Mouse (Mus musculus) c-Kit-negative CD71-positive TER-119-positive erythroid progenitor cells, embryonic 14.5 days (primary cell): Measurements from ENCODE around the gene Smyd3.

Experiments used
- DNase-seq: peaks from one replicate; pipeline ENCODE4 v3.0.0-alpha.2; 2013; ENCODE audit warnings: low read depth, low spot score

Gene Smyd3

DNA sequence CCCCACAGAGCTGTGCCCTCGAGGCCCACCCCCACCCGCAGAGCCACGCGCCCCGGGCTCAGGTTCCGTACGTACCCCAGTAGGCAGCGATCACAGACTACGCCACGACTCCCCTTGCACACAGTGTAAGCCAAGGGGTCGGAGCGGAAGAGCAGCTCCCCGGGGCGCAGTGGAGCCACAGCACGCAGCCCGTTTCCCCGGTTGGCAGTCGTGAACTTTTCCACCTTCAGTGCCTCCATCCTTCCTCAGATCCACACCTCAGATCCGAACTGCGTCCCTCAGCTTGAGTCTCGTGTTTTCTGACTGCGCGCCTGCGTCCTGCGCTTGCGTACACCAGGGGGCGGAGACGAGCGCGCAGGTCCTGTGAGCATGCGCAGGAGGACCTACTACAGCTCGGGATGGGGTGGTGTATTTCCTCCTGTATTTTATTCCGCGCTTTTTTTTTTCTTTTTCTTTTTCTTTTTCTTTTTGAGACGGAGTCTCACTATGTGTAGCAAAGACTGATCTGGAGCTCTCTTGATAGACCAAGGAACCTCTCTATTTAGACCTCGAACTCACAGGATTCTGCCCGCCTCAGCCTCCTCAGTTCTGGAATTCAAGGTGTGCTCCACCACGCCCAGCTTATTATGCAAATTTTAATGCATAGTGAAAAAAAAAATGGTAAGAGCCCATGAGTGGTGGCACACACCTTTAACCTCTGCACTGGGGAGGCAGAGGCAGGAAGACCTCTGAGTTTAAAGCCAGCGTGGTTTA lies at the start of gene Smyd3:
Gene Smyd3 (minus strand): TSS at position 329 of the 753 bp plus-strand sequence.
- peak; percentile 77 for DNase-seq

GRCm38 (mm10) chr1:179567558-179567957 lies 49.7 kb upstream of the Smyd3 start:
- DNase-seq = no peak

GRCm38 (mm10) chr1:179563926-179564325 lies 46.1 kb upstream of the Smyd3 start:
- DNase-seq = no peak

GRCm38 (mm10) chr1:179563211-179563610 lies 45.4 kb upstream of the Smyd3 start:
- no peak for DNase-seq

DNA sequence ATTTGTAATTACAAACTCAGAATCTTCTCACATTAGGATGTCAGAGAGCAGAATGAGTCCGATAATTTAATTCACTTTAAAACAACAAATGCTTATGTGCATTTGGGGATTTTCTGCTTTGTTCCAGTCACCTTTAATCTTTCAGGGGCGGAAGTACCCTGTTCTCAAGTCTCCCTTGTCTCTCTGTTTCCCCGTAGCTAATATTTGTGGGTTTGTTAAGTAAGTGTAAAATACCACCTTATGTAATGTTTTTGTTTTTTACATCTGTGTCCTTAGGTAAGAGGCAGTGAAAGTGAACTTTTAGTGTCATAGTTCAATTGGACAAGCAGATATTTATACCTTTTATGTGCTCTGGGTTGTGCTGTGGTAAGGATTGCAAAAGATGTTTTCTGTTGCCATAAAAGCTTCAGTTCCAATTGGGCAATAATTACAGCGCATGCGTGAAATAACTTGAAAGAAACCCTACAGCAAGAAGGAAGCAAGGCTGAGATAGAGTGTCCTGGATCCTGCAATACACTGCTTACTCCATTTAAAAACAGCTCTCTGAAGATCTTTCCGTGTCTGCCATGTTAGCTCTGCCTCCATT lies 43.1 kb upstream of the Smyd3 start:
- DNase-seq = no peak

DNA sequence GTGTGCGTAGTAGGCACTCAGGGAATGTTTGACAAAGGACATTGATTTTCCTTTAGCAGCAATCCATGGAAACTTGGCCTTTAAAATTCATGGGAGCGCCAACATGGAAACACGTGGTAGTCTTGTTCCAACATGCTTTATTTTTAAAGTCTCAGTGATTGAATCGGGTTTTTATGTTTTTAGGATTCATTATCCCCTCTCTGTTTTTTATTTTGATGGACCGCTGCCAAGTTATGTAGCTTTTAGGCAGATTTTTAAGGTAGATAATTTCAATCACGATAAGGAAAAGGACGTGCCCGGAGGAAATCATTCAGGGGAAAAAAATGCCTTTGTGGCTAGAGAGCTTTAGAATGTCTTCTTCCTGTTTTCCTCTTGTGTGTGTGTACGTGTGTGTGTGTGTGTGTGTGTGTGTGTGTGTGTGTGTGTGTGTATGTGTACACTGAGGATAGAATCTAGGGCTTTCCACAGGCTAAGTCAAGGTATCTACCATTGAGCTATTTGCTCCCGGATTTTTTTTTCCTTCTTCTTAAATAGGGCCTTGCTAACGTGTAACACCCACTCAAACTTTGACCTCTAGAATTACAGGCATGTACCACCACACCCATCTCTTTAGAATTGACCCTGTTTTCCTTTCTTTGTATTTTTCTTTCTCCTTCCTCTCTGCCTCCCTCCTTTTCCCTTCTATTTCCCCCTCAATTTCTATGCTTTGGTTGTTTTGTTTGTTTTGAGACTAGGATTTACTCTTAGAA lies 41.8 kb upstream of the Smyd3 start:
- DNase-seq = no peak

DNA sequence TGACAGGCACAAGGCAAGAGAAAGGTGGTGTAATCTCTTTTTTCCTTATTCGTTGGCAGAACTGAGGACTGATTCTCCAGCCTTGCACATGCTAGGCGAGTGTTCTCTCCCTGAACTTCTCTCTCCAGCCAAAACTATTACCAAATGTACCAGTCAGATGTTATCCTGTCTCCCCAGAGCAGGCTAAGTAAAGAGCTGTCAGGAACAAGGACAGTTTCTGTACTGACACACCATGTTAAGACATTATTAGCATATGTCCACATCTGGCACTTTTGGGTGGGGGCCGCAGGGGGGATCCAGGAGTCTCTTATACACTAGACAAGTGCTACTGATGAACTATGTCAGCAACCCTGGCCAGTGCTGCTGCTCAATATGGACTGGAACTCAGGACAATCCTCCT lies 39.1 kb upstream of the Smyd3 start:
- no peak for DNase-seq

- DNase-seq = no peak
Observed at GRCm38 (mm10) chr1:179553949-179554347, 36.1 kb upstream of the Smyd3 start.

- no peak for DNase-seq
Observed at GRCm38 (mm10) chr1:179553197-179553948, 35.5 kb upstream of the Smyd3 start.

DNA sequence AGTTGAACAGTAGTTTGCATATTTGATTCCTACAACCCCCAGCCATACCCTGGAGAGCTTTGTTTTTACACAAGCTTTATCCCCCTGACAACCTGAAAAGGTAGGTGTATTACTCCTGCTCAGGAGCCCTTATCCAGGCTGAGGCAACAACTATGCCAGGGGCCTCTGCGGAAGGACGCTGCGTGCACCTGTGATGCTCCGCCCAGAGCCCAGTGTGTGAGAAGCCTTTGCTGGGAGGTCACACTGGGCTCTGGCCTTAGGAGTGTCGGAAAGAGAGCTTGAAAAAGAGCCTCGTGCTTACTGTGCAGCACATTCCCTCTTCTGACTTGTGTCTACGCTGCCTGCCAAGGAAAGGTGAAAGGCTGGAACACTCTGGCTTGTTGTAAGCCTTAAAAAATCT lies 34.9 kb upstream of the Smyd3 start:
- no peak for DNase-seq

GRCm38 (mm10) chr1:179551921-179552320 lies 34.1 kb upstream of the Smyd3 start:
- no peak for DNase-seq

DNA sequence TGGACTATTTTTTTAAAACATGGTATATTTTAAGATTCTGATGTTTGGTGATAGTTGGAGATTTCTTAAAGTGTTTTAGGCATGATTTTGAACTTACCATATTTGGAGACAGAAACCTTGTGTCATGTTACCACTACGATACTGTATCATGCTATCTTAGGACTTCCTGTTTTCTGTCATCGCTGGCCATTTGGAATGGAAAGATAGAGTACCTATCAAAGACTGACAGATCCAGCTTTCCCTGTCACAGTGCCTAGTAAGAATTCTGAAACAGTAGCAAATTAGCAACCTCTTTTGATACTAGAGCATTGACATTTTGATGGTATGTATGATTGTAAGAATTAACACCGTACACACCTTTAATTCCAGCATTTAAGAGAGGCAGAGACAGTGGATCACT lies 33.5 kb upstream of the Smyd3 start:
- DNase-seq = peak; percentile 68

GRCm38 (mm10) chr1:179548996-179549752 lies 31.3 kb upstream of the Smyd3 start:
- no peak for DNase-seq

DNA sequence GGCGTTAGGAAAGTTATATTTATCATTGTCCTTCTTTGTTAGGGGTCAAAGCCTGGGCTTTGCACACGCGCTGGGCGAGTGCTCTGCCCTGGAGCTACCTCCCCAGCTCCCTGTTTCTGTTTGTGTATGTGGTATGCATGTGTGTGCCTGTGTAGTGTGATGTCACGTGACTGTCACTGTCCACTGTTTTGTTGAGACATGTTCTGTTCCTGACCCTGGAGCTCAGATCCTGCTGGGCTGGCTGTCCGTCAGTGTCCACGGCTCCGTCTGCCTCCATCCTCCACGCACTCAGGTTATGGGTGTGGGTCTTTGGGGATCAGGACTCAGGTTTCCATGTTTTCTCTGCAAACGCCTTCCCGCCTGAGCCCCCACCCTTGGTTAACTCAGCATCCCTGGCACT lies 30.4 kb upstream of the Smyd3 start:
- no peak for DNase-seq

- DNase-seq = no peak
Observed at GRCm38 (mm10) chr1:179547176-179547575, 29.3 kb upstream of the Smyd3 start.

DNA sequence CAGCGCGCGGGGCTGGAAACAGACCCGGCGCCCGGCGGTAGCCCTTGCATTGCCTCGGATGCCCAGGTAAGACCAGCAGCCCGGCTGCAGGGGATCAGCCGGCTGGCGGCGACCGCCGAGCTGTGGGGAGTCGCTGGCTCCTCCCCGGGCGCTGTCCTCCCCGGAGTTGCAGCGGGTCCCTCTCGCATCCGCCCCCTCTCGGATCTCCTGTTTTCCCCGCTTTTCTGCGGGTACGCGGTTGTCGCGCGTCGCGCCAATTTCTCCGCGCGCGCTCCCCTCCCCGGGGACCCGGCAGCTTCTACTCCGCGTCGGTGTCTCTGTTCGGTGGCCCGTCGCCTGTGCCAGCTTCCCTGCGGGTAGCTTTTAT lies 28.7 kb upstream of the Smyd3 start:
- no peak for DNase-seq

DNA sequence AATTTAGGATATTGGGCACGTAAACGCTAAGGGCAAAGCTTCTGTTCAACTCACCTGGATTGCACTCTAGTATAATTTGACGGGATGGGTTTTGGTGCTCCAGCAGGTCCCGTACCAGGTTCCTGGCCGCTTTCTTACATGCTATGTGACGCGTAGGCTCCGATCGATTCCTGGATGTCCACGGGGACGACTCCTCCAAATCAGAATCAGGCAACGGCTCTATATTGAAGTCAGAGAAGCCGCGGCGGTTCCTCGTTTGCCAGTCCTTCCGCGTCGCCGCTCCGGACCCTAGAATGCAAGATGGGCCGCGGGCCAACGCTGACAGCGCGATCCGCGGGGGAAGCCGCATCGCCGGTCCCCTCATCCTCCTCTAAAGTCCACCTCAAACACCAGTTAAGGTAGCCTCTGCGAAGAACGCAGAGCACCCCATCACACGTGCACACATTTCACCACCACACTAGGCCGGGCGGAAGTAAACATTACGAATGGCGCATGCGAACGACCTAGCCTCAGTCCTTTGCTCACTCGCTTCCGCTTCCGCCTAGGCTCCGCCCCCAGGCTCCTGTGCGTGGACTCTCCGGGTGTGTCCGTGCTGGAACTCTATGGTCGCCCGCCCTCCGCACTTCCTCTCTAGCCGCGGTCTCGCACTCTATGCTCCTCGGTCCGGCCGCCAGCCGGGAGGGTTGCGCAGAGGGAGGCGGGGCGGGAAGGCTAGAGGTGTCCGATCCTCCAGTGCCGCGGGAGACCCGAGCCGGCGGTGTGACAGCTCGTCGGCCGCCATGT lies 28.1 kb upstream of the Smyd3 start, which contains the start of the genes Tfb2m and Cnst:
Gene Tfb2m (minus strand): TSS at position 500 of the 783 bp plus-strand sequence.
Gene Cnst (plus strand): TSS at position 603 of the 783 bp plus-strand sequence.
- DNase-seq = peak; percentile 92

GRCm38 (mm10) chr1:179541502-179541901 lies 23.7 kb upstream of the Smyd3 start:
- no peak for DNase-seq

- DNase-seq = no peak
Observed at GRCm38 (mm10) chr1:179539887-179540286, 22.0 kb upstream of the Smyd3 start.

GRCm38 (mm10) chr1:179539054-179539453 lies 21.2 kb upstream of the Smyd3 start:
- no peak for DNase-seq
